Mouse (Mus musculus) cerebellum, postnatal 25 days (tissue): Measurements from ENCODE around the gene Ankar.

Source experiments
- DNase-seq, 2 experiments: peaks; one replicate each; pipeline ENCODE4 v3.0.0; 2021; ENCODE audit warnings: mixed read lengths in 2 of 2

Ankar gene

GRCm38 (mm10) chr1:72710753-72711653 is 10.6 kb upstream of the Ankar start, which contains the start of gene Rpl37a:
Rpl37a (plus strand) TSS chr1:72711290.
- peak; percentile 96 to 97 for DNase-seq

- no peak for DNase-seq
Measured at GRCm38 (mm10) chr1:72707525-72707924, 7.1 kb upstream of the Ankar start.

GRCm38 (mm10) chr1:72698651-72699050 is 1.7 kb downstream of the Ankar start:
- no peak for DNase-seq

GRCm38 (mm10) chr1:72696256-72696655 is 4.1 kb downstream of the Ankar start:
- DNase-seq = no peak

GRCm38 (mm10) chr1:72673070-72673469 is 27.3 kb downstream of the Ankar start:
- DNase-seq = no peak

GRCm38 (mm10) chr1:72640658-72641410 is 59.5 kb downstream of the Ankar start:
- DNase-seq = peak; percentile 57 to 80

GRCm38 (mm10) chr1:72635221-72635620 is 65.2 kb downstream of the Ankar start:
- DNase-seq = no peak

GRCm38 (mm10) chr1:72612172-72612571 is 88.2 kb downstream of the Ankar start:
- DNase-seq = no peak

GRCm38 (mm10) chr1:72609887-72610877 is 90.2 kb downstream of the Ankar start:
- DNase-seq = no peak

- DNase-seq = no peak
Measured at GRCm38 (mm10) chr1:72609129-72609528, 91.2 kb downstream of the Ankar start.

- no peak for DNase-seq
Measured at GRCm38 (mm10) chr1:72606186-72606673, 94.1 kb downstream of the Ankar start.

- DNase-seq = no peak
Measured at GRCm38 (mm10) chr1:72602803-72603202, 97.6 kb downstream of the Ankar start.

GRCm38 (mm10) chr1:72602186-72602585 is 98.2 kb downstream of the Ankar start:
- no peak for DNase-seq

GRCm38 (mm10) chr1:72601233-72601632 is 99.1 kb downstream of the Ankar start:
- no peak for DNase-seq

GRCm38 (mm10) chr1:72600778-72601177 is 99.6 kb downstream of the Ankar start:
- DNase-seq = no peak

- peak; percentile 31 to 34 for DNase-seq
Measured at GRCm38 (mm10) chr1:72599146-72600101, 101.0 kb downstream of the Ankar start.

GRCm38 (mm10) chr1:72596231-72596630 is 104.1 kb downstream of the Ankar start:
- no peak for DNase-seq

- DNase-seq = no peak
Measured at GRCm38 (mm10) chr1:72595686-72596085, 104.7 kb downstream of the Ankar start.

- peak; percentile 75 for DNase-seq
Measured at GRCm38 (mm10) chr1:72593340-72593951, 106.9 kb downstream of the Ankar start.
